Mouse (Mus musculus) liver, embryonic 11.5 days (tissue): Measurements from ENCODE around the gene Gm30737. TPM values are rescaled to one million over a fixed set of nuclear protein-coding genes. Genes with fewer than 3 reads are reported as not detected.
"Not testable (repeated sequence)": the region's sequence is repeated elsewhere in the genome, so short reads cannot be mapped to it uniquely, and the experiment has no call there.

Experiments
- ATAC-seq: fragments of 200-750 bp; cut with Nextera tagmentation; replicated peaks from 2 replicates; pipeline ENCODE4 v1.8.0; 2017; ENCODE audit warnings: moderate number of reproducible peaks, mild to moderate bottlenecking, moderate TSS enrichment, moderate library complexity; ENCODE audit not compliant: low FRiP score
- DNase-seq: peaks from one replicate; pipeline ENCODE4 v3.0.0-alpha.2; 2017; ENCODE audit warnings: low spot score
- H3K27ac ChIP-seq: fragments of 300-500 bp; sonication (generic); 2 replicates; pipeline ENCODE4 v1.5.1; 2014; ENCODE audit warnings: mild to moderate bottlenecking, low read depth, low read length, control low read depth
- H3K27me3 ChIP-seq: fragments of 300-500 bp; sonication (generic); replicated peaks from 2 replicates; pipeline ENCODE4 v1.6.1; 2014; ENCODE audit warnings: low read length, mixed read lengths; ENCODE audit not compliant: control insufficient read depth, insufficient read depth
- H3K36me3 ChIP-seq: fragments of 300-500 bp; sonication (generic); 2 replicates; pipeline ENCODE4 v1.6.1; 2014; ENCODE audit warnings: mild to moderate bottlenecking, low read length, moderate library complexity, mixed read lengths; ENCODE audit not compliant: control insufficient read depth, insufficient read depth
- H3K4me1 ChIP-seq: fragments of 300-500 bp; sonication (generic); replicated peaks from 2 replicates; pipeline ENCODE4 v1.6.1; 2014; ENCODE audit warnings: low read length, mixed read lengths; ENCODE audit not compliant: control insufficient read depth, insufficient read depth
- H3K4me2 ChIP-seq: fragments of 300-500 bp; sonication (generic); 2 replicates; pipeline ENCODE4 v1.6.1; 2014; ENCODE audit warnings: mild to moderate bottlenecking, control low read depth, moderate library complexity
- H3K4me3 ChIP-seq: fragments of 300-500 bp; sonication (generic); 2 replicates; pipeline ENCODE4 v1.5.1; 2014; ENCODE audit warnings: low read depth, low read length, control low read depth
- H3K9ac ChIP-seq: fragments of 300-500 bp; sonication (generic); 2 replicates; pipeline ENCODE4 v1.6.1; 2014; ENCODE audit warnings: low read depth, low read length, control low read depth
- H3K9me3 ChIP-seq: fragments of 300-500 bp; sonication (generic); 2 replicates; pipeline ENCODE4 v1.6.1; 2016; ENCODE audit warnings: low read length, inconsistent platforms, mixed read lengths; ENCODE audit not compliant: control insufficient read depth
- WGBS: fragments of 180-500 bp; shearing (Covaris S2); extraction: QIAGEN DNeasy Blood & Tissue Kit; methylation state at CpG from one replicate; pipeline ENCODE4 v1.1.7; 2014; 5-methylcytosine and 5-hydroxymethylcytosine counted together
- polyA plus RNA-seq: library from polyadenylated mRNA; unstranded; fragments of >200 nt; fragmentation: Nextera tagmentation; extraction: Ambion mirVana; gene quantifications from 2 replicates; pipeline ENCODE4 v1.2.1, GENCODE M21; 2014

Gene Gm30737
- not detected in 2 replicates for polyA plus RNA-seq

DNA sequence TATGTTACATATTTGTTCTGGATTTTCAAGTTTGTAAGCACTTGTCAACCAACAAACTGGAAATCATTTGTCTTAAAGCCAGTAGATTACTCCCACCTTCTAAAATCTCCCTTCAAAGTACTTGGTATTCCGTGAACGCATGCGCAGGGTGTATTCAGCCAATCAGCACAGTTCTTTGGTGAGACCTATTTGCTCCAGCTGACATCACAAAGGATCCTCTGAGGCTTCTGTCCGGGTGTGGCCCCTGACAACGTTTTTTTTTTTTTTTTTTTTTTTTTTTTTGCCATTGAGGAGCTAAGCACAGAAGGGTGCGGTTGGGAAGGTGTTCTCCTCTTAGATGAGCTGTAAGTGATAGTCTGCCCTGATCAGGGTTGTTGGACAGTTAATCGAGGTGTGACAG lies at the start of gene Gm30737:
Gene Gm30737, plus strand, starts transcription at position 301 of the 400 bp plus-strand sequence.
- no CpG with 5 or more reads among the region's 7 CpGs for WGBS
- H3K27ac ChIP-seq, ATAC-seq, H3K4me1 ChIP-seq, H3K4me3 ChIP-seq, DNase-seq, H3K4me2 ChIP-seq, H3K9ac ChIP-seq, H3K27me3 ChIP-seq, H3K9me3 ChIP-seq, H3K36me3 ChIP-seq: not testable (repeated sequence)
